Comparison of ENCODE assay signal across 8 mouse cellular contexts in the genomic region with DNA sequence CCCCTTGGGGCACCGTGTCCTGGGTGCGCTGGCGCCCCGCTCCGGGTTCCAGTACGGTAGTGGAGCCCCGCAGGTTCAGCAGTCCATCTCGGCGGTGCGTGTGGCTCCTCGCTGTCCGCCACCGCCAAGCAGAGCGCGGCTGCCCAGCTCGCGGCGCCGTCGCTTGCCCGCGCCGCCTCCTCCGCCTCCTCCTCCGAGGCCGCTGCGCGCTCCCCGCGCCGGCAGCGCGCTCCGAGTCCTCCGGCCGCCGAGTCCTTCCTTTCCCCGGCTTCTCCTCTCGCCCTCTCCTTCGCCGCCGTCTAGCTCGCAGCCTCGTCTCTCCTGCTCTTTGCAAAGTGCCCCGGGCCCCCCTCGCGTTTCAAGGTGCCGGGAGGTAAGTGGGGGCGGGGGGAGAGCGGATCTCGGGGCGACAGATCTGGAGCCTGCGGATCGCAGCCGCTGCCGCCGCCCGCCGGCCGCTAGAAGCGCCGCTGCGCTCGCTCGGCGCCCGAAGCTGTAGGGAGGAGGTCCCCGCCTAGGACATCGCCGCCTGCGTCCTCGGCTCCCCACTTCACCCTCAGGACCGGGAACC. TPM values are rescaled to one million over a fixed set of nuclear protein-coding genes. Genes with fewer than 3 reads are reported as not detected.
A peak's percentile ranks its signal among the peaks of the same experiment; 100 is the strongest.
DNase-seq lines count a peak whose midpoint lies in the region; ATAC-seq and TF ChIP-seq lines count a peak whose summit lies in the region.

No protein-coding gene starts in this region.

- no peaks in the 10 kb centered on the region for H3K36me3 ChIP-seq in E14TG2a.4 (ENCODE audit: insufficient read depth, low read length)
- no peaks in the 10 kb centered on the region for H3K36me3 ChIP-seq in forebrain, embryonic 16.5 days (ENCODE audit: control insufficient read depth, insufficient read depth)
- no peaks in the 10 kb centered on the region for H3K36me3 ChIP-seq in lung, postnatal 0 days (ENCODE audit: insufficient read depth, low read length)
- no peaks in the 10 kb centered on the region for H3K36me3 ChIP-seq in thymus, adult 2 months (ENCODE audit: control insufficient read depth, insufficient read depth, low read length)

- no peaks in the 10 kb centered on the region for H3K9me3 ChIP-seq in E14TG2a.4 (ENCODE audit: low read length)
- H3K9me3 ChIP-seq in forebrain, embryonic 16.5 days (ENCODE audit: control insufficient read depth, low read length), result no peaks in the 10 kb centered on the region
- H3K9me3 ChIP-seq in lung, postnatal 0 days (ENCODE audit: low read length), result no peaks in the 10 kb centered on the region

- H3K4me1 ChIP-seq in E14TG2a.4 (replicated peaks; ENCODE audit: low read depth, low read length), result peaks cover 35% of the 10 kb centered on the region
- peaks cover 31% of the 10 kb centered on the region for H3K4me1 ChIP-seq in forebrain, embryonic 16.5 days (replicated peaks; ENCODE audit: control insufficient read depth, insufficient read depth, low read length)
- peaks cover 8% of the 10 kb centered on the region for H3K4me1 ChIP-seq in lung, postnatal 0 days (ENCODE audit: insufficient read depth, low read depth, low read length)
- H3K4me1 ChIP-seq in thymus, adult 2 months (replicated peaks; ENCODE audit: control insufficient read depth, insufficient read depth, low read length), result peaks cover 25% of the 10 kb centered on the region

- ATAC-seq in cerebellum, adult (ENCODE audit: insufficient number of reproducible peaks, low FRiP score, low TSS enrichment), result peak; percentile 57
- peak; percentile 81 for ATAC-seq in forebrain, embryonic 16.5 days
- ATAC-seq in lung, postnatal 0 days, result peak; percentile 85

- H3K4me3 ChIP-seq in E14TG2a.4 (replicated peaks; ENCODE audit: low read length), result peak overlapping the region; percentile 77
- peak overlapping the region; percentile 79 for H3K4me3 ChIP-seq in forebrain, embryonic 16.5 days (replicated peaks; ENCODE audit: low read length)
- H3K4me3 ChIP-seq in layer of hippocampus, adult 2 months, result peak overlapping the region; percentile 83
- H3K4me3 ChIP-seq in lung, postnatal 0 days (ENCODE audit: low read depth, low read length), result peak overlapping the region; percentile 68
- peak overlapping the region; percentile 86 for H3K4me3 ChIP-seq in thymus, adult 2 months (ENCODE audit: control insufficient read depth, insufficient read depth, low read length)

- no peak for TF ChIP-seq POLR2A in thymus, adult 2 months (IDR thresholded peaks at IDR 0.05; ENCODE audit: control insufficient read depth, extremely low read depth, insufficient read depth, low read length, poor library complexity)

- no peak for TF ChIP-seq CTCF in E14TG2a.4 (conservative IDR thresholded peaks at IDR 0.05; ENCODE audit: low read length)
- TF ChIP-seq CTCF in layer of hippocampus, adult 2 months (conservative IDR thresholded peaks at IDR 0.05), result peak; percentile 69
- TF ChIP-seq CTCF in lung, postnatal 0 days (IDR thresholded peaks at IDR 0.05), result peak; percentile 74
- peak; percentile 54; the same call in 1 of the 2 replicates for TF ChIP-seq CTCF in thymus, adult 2 months (IDR thresholded peaks at IDR 0.05; ENCODE audit: borderline replicate concordance, control insufficient read depth, extremely low read depth, insufficient read depth, low read length, poor library complexity)

- intact Hi-C loops in heart, postnatal 36 days (cut with DNase I), result loop anchor here (1.0 to 10.0 kb wide), 4 partner anchors 40 to 639 kb away; no protein-coding TSS in a partner anchor

- peak overlapping the region; percentile 64 for H3K9ac ChIP-seq in forebrain, embryonic 16.5 days (replicated peaks; ENCODE audit: low read depth, low read length)
- H3K9ac ChIP-seq in lung, postnatal 0 days (replicated peaks; ENCODE audit: low read depth), result 0 out of 2 replicates have a peak overlapping the region, but pooled peaks have one; percentile 29

- H3K27me3 ChIP-seq in E14TG2a.4 (ENCODE audit: insufficient read depth, low read length), result peaks cover 78% of the 10 kb centered on the region
- peaks cover 51% of the 10 kb centered on the region for H3K27me3 ChIP-seq in forebrain, embryonic 16.5 days (replicated peaks; ENCODE audit: control insufficient read depth, insufficient read depth, low read length)
- peaks cover 46% of the 10 kb centered on the region for H3K27me3 ChIP-seq in lung, postnatal 0 days (replicated peaks; ENCODE audit: insufficient read depth, low read length)
- H3K27me3 ChIP-seq in thymus, adult 2 months (ENCODE audit: control insufficient read depth, insufficient read depth, low read length), result peaks cover 27% of the 10 kb centered on the region

- no peak for TF ChIP-seq EP300 in lung, postnatal 0 days (IDR thresholded peaks at IDR 0.05)

- peak; percentile 70 to 83 for DNase-seq in heart, postnatal 36 days
- peak; percentile 45 to 57 for DNase-seq in layer of hippocampus, adult 2 months (ENCODE audit: low spot score in 2 of 2)
- DNase-seq in lung, postnatal 0 days (ENCODE audit: low spot score), result peak; percentile 84
- peak; percentile 50 for DNase-seq in ovary, adult 18-20 months (ENCODE audit: low spot score)
- DNase-seq in thymus, adult 2 months, result peak; percentile 73

- H3K27ac ChIP-seq in forebrain, embryonic 16.5 days (ENCODE audit: low read length), result no peak overlapping the region; the same call in 1 of the 2 replicates
- peak overlapping the region; percentile 94 for H3K27ac ChIP-seq in layer of hippocampus, adult 2 months
- H3K27ac ChIP-seq in lung, postnatal 0 days (ENCODE audit: low read length), result no peak overlapping the region
- H3K27ac ChIP-seq in thymus, adult 2 months (ENCODE audit: control insufficient read depth, insufficient read depth, low read length), result no peak overlapping the region

- WGBS in forebrain, embryonic 16.5 days, result under 1% methylated on average over 73 of the region's 73 CpGs
- 1% methylated on average over 42 of the region's 73 CpGs for WGBS in lung, postnatal 0 days
- under 1% methylated on average over 66 of the region's 73 CpGs for WGBS in thymus, adult 2 months

- H3K4me2 ChIP-seq in forebrain, embryonic 16.5 days (ENCODE audit: low read length), result peak overlapping the region; percentile 86
- H3K4me2 ChIP-seq in lung, postnatal 0 days (replicated peaks; ENCODE audit: low read depth, low read length), result peak overlapping the region; percentile 96

RNA-seq across cellular contexts. Expression of a gene that starts 40.9 kb away (rescaled TPM):
- 20.4 and 20.5 TPM in 2 replicates for polyA plus RNA-seq in forebrain, embryonic 16.5 days (2015; fragmentation: Nextera tagmentation; extraction: Ambion mirVana)
- total RNA-seq in heart, postnatal 36 days (2021), result 10 to 100 TPM; 14.4 to 15.6 TPM
- total RNA-seq in layer of hippocampus, adult 2 months (2021), result 10 to 100 TPM; 14.9 to 18.7 TPM
- 7.8 and 10.9 TPM in 2 replicates for polyA plus RNA-seq in lung, postnatal 0 days (2015; fragmentation: Nextera tagmentation; extraction: Ambion mirVana)
- 4.5 and 4.8 TPM in 2 replicates for polyA plus RNA-seq in thymus, adult 2 months (2012; rRNA removed)
